Mouse (Mus musculus) embryo, embryonic 9.5 days (tissue): Measurements from ENCODE around the gene Gm9.
"Not testable (repeated sequence)": the region's sequence is repeated elsewhere in the genome, so short reads cannot be mapped to it uniquely, and the experiment has no call there.

Experiments
- DNase-seq: peaks from one replicate; pipeline ENCODE4 v3.0.0-alpha.2; 2017; ENCODE audit errors: extremely low spot score

Gene Gm9

GRCm38 (mm10) chrX:37210941-37211340 is at the start of gene Gm9:
TSS of gene Gm9 (minus strand) at chrX:37211041.
- DNase-seq = no peak

GRCm38 (mm10) chrX:37249619-37250018 is 38.8 kb upstream of the Gm9 start, which contains the start of gene Rhox3a:
TSS of gene Rhox3a (plus strand) at chrX:37249919.
- not testable (repeated sequence) for DNase-seq

DNA sequence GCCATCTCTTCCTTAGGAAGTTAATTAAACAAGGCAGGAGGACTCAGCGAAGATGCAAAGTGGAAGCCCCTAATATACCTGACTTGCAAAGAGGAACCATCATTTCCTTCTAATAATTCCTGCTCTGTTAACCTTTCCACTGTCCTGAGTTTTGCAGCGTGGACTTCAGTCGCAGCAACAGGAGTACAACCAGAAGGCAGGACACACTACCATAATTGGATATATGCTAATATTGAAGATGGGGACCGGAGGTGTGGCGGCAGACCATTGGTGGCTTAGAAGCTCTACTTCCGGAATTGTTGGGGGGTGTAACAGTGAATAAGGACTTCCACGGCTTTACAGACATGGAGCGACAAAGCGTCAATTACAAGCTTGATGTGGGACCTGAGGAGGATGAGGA is 33.8 kb upstream of the Gm9 start, which contains the start of gene Rhox2a:
Gene Rhox2a (plus strand): TSS at position 301 of the 400 bp plus-strand sequence.
- not testable (repeated sequence) for DNase-seq

DNA sequence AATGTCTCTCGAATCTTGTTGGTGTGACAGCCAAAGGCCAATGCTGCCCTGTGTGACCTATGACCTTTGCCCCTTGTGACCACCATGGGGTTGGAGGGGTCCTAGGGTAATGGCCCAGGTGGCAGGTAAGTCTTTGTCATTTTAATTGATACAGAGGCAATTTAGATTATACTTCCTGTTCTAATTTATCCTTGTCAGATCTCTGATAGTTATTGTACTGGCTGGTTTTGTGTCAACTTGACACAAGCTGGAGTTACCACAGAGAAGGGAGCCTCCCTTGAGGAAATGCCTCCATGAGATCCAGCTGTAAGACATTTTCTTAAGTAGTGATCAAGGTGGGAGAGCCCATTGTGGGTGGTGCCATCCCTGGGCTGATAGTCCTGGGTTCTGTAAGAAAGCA is 11.3 kb upstream of the Gm9 start, which contains the start of gene Rhox1:
Gene Rhox1 (minus strand): TSS at position 101 of the 400 bp plus-strand sequence.
- DNase-seq = not testable (repeated sequence)

DNA sequence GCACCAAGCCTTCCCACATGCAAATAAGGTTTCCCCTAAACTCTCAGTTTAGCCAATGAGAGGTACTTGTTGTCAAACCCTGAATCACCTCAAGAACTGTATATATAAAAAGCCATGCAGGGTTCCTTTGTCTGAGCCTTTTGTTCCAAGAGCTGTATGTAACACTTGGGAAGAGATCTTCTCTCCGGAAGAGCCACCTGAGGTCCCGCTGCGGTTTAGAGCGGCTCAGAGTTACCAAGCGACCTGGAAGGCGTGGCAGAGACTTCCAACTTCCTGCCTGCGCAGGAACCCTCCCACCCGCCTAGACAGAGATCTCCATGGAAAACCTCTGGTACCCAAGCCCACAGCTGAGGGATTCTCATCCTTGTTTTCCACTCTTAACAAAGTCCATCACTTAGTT is 12.2 kb downstream of the Gm9 start:
- no peak for DNase-seq

GRCm38 (mm10) chrX:37191744-37192379 is 19.0 kb downstream of the Gm9 start:
- peak; percentile 14 for DNase-seq

GRCm38 (mm10) chrX:37191105-37191743 is 19.6 kb downstream of the Gm9 start, which contains the start of the genes Ndufa1 and Rnf113a1:
TSS of gene Ndufa1 (minus strand) at chrX:37191163.
TSS of gene Rnf113a1 (plus strand) at chrX:37191245.
- DNase-seq = peak; percentile 77

DNA sequence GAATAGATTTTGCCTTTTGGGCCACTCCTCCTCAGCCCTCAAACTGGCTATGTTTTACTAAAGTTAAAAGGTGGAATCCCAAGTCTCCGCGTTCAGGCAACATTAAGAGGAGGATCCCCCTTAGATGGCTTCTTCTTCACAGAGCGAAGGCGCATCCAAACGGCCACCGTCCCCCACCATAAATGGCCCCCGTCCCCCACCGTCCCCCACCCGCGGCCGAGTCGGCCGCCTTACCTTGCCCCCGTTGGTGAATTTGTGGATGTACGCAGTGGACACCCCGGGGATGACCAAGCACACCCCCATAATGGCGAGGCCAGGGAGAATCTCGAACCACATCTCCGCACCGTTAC is 20.1 kb downstream of the Gm9 start:
- peak; percentile 1 for DNase-seq

GRCm38 (mm10) chrX:37184401-37184800 is 26.4 kb downstream of the Gm9 start:
- not testable (repeated sequence) for DNase-seq

DNA sequence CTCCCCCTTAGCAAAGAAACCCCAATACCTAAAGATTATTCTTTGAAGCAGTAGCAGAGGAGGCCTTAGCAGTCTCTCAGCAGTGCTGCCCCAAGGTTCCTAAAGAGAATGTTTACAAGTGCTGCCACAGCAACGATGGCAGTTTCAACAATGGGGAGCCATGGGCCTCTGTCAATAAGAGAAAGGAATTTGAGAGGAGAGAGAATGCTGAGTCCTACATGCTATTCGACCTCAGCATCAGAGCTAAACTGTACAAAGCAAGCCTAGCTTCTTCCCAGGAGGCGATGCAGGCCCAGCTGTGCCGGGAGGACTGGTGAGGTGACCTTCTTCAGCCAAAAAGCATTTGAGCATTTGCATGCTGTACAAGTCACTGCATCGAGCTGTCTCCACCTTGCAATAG is 42.1 kb downstream of the Gm9 start, which contains the start of gene Akap14:
Gene Akap14 (minus strand): TSS at position 101 of the 400 bp plus-strand sequence.
- DNase-seq = no peak

- DNase-seq = peak; percentile 38
Observed at GRCm38 (mm10) chrX:37167085-37167484, 43.8 kb downstream of the Gm9 start.

GRCm38 (mm10) chrX:37163115-37163514 is 47.7 kb downstream of the Gm9 start:
- no peak for DNase-seq

DNA sequence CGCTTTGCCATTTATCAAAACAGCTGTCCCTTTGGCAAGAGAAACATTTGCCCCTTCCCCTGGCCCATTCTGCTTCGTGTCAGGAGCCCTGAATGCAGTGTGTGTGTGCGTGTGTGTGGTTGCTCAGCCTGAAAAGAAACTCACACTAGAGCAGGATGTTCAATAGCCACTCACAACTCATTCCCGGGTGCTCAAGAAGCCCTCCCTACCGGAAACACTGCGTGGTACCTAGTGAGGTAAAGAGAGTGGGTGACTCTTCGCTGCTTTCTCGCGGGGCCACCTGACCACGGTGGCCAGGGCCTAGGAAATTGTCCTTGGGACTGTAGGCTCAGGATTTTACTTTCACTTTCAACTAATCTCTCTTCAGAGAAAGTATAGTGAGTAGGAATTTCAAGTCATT is 49.7 kb downstream of the Gm9 start:
- DNase-seq = no peak
